Mouse (Mus musculus) midbrain, embryonic 14.5 days (tissue): Measurements from ENCODE around the gene Igfbp5. TPM values are rescaled to one million over a fixed set of nuclear protein-coding genes. Genes with fewer than 3 reads are reported as not detected.

Experiments used
- ATAC-seq: fragments of 200-750 bp; cut with Nextera tagmentation; 2 replicates; pipeline ENCODE4 v1.8.0; 2017; ENCODE audit warnings: moderate number of reproducible peaks, moderate library complexity; ENCODE audit not compliant: low FRiP score, low TSS enrichment
- DNase-seq: peaks from one replicate; pipeline ENCODE4 v3.0.0-alpha.2; 2015
- H3K27ac ChIP-seq: fragments of 300-500 bp; sonication (generic); replicated peaks from 2 replicates; pipeline ENCODE4 v1.5.1; 2014; ENCODE audit warnings: mild to moderate bottlenecking, low read depth, low read length, moderate library complexity
- H3K27me3 ChIP-seq: fragments of 300-500 bp; sonication (generic); 2 replicates; pipeline ENCODE4 v1.6.1; 2014; ENCODE audit warnings: low read length, control low read depth, mixed read lengths; ENCODE audit not compliant: control insufficient read depth, insufficient read depth
- H3K36me3 ChIP-seq: fragments of 300-500 bp; sonication (generic); 2 replicates; pipeline ENCODE4 v1.6.1; 2014; ENCODE audit warnings: low read length, control low read depth; ENCODE audit not compliant: control insufficient read depth, insufficient read depth
- H3K4me1 ChIP-seq: fragments of 300-500 bp; sonication (generic); 2 replicates; pipeline ENCODE4 v1.6.1; 2014; ENCODE audit warnings: mild to moderate bottlenecking, antibody characterized with exemption, low read length, control low read depth; ENCODE audit not compliant: control insufficient read depth, insufficient read depth
- H3K4me2 ChIP-seq: fragments of 300-500 bp; sonication (generic); 2 replicates; pipeline ENCODE4 v1.6.1; 2014; ENCODE audit warnings: mild to moderate bottlenecking, low read length, moderate library complexity
- H3K4me3 ChIP-seq: fragments of 300-500 bp; sonication (generic); replicated peaks from 2 replicates; pipeline ENCODE4 v1.5.1; 2014; ENCODE audit warnings: low read depth, low read length
- H3K9ac ChIP-seq: fragments of 300-500 bp; sonication (generic); replicated peaks from 2 replicates; pipeline ENCODE4 v1.6.1; 2014; ENCODE audit warnings: mild to moderate bottlenecking, low read length, moderate library complexity
- H3K9me3 ChIP-seq: fragments of 300-500 bp; sonication (generic); 2 replicates; pipeline ENCODE4 v1.6.1; 2016; ENCODE audit warnings: low read length, control low read depth, mixed read lengths; ENCODE audit not compliant: control insufficient read depth
- WGBS: fragments of 180-500 bp; shearing (Covaris S2); extraction: QIAGEN DNeasy Blood & Tissue Kit; methylation state at CpG from one replicate; pipeline ENCODE4 v1.1.7; 2014; 5-methylcytosine and 5-hydroxymethylcytosine counted together
- polyA plus RNA-seq: library from polyadenylated mRNA; unstranded; fragments of >200 nt; fragmentation: Nextera tagmentation; extraction: Ambion mirVana; gene quantifications from 2 replicates; pipeline ENCODE4 v1.2.1, GENCODE M21; 2014

Gene Igfbp5
- polyA plus RNA-seq, 1 experiment from 2014 or later, result 22.4 TPM

DNA sequence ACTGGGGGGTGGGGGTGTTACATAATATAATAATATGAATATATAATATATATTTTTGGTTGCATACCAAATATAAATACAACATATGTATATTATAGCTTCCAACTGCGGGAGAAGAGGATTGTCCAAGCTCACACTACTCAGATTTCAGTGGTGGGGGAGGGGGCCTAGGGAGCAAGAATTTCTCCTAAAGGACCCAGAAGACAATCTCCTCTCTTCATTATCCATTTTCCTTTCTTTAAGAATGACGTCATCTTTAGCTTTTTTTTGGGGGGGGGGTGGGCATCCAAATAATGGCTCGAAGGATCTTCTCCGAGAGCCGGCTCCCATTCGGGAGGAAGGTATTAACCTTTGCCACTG lies 3.4 kb downstream of the Igfbp5 start:
- Histone ChIP-seq H3K36me3 (no peaks in the 10 kb centered on the region), H3K4me3 (peak overlapping the region; percentile 49), H3K9me3 (no peaks in the 10 kb centered on the region), H3K27me3 (peaks cover 23% of the 10 kb centered on the region; the same call in 1 of the 2 replicates), H3K4me1 (peaks cover 29% of the 10 kb centered on the region), H3K4me2 (peak overlapping the region; percentile 93), H3K9ac (peak overlapping the region; percentile 56), H3K27ac (peak overlapping the region; percentile 74)
- WGBS, result under 1% methylated on average over 6 of the region's 6 CpGs
- no peak for DNase-seq
- peak; percentile 3; the same call in 1 of the 2 replicates for ATAC-seq

GRCm38 (mm10) chr1:72870615-72871336 lies 3.9 kb downstream of the Igfbp5 start:
- Histone ChIP-seq H3K4me2 (peak overlapping the region; percentile 93), H3K27me3 (peaks cover 23% of the 10 kb centered on the region; the same call in 1 of the 2 replicates), H3K27ac (peak overlapping the region; percentile 74), H3K36me3 (no peaks in the 10 kb centered on the region), H3K9me3 (no peaks in the 10 kb centered on the region), H3K4me1 (peaks cover 29% of the 10 kb centered on the region), H3K4me3 (peak overlapping the region; percentile 49), H3K9ac (peak overlapping the region; percentile 56; the same call in 1 of the 2 replicates)
- 1% methylated on average over 20 of the region's 20 CpGs for WGBS
- peak; percentile 92 for DNase-seq
- ATAC-seq, result peak; percentile 59

DNA sequence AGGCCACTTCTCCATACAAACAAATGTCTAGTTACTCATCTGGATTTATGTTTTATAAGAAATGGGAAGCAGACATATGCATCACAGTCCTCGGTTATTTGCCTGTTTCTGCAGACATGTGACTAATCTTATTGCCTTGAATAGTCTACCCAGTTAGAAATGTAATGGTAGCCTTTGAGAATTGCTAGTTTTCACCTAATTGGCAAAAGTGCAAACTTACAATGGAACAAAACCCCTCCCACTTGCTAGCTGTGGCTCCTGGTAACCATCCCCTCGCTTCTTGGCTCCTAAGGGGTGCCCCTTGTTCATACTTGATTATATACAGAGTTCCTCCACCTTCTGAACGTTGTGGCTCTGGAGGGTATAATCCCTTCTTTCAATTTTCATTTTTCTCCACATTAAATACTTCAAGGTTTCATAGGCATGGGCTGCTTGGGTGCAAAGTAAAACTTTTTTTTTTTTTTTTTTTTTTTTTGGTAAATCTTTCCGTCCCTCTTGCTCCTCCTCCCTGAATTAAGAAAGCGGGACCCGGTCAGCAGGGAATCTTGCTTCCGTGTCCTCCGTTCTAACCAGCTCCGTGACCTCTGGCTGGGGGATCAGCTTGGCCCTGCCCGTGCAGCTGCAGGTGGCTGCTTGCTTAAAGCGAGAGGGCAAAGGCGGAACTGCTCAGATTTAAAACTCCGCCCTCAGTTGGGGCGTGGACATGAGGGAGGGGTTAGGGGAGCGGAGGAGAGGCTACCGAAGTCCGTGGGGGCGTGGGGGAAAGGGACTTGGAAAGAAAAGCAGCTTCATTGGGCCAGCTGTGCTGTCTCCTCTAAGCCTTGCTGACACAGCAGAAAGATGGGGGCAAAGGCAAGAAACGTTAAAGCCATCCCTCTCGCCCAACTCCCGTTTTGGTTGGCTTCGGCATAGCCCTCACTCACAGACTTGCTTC lies 4.7 kb downstream of the Igfbp5 start:
- no peaks in the 10 kb centered on the region for H3K9me3 ChIP-seq
- 6% methylated on average over 22 of the region's 22 CpGs for WGBS
- DNase-seq (peak; percentile 75), ATAC-seq (no peak)
- H3K36me3 ChIP-seq, result no peaks in the 10 kb centered on the region
- peaks cover 23% of the 10 kb centered on the region; the same call in 1 of the 2 replicates for H3K27me3 ChIP-seq
- H3K4me2 ChIP-seq, result peak overlapping the region; percentile 93
- peaks cover 28% of the 10 kb centered on the region for H3K4me1 ChIP-seq
- peak overlapping the region; percentile 32; the same call in 1 of the 2 replicates for H3K9ac ChIP-seq
- peak overlapping the region; percentile 74; the same call in 1 of the 2 replicates for H3K27ac ChIP-seq
- H3K4me3 ChIP-seq, result peak overlapping the region; percentile 49

GRCm38 (mm10) chr1:72869275-72869674 lies 5.4 kb downstream of the Igfbp5 start:
- H3K4me2 ChIP-seq, result peak overlapping the region; percentile 93
- no peak overlapping the region for H3K9ac ChIP-seq
- H3K4me1 ChIP-seq, result peaks cover 21% of the 10 kb centered on the region
- no peaks in the 10 kb centered on the region for H3K36me3 ChIP-seq
- peaks cover 17% of the 10 kb centered on the region; the same call in 1 of the 2 replicates for H3K27me3 ChIP-seq
- no peak for DNase-seq
- H3K4me3 ChIP-seq, result no peak overlapping the region
- H3K27ac ChIP-seq, result no peak overlapping the region
- H3K9me3 ChIP-seq, result no peaks in the 10 kb centered on the region
- no peak for ATAC-seq

DNA sequence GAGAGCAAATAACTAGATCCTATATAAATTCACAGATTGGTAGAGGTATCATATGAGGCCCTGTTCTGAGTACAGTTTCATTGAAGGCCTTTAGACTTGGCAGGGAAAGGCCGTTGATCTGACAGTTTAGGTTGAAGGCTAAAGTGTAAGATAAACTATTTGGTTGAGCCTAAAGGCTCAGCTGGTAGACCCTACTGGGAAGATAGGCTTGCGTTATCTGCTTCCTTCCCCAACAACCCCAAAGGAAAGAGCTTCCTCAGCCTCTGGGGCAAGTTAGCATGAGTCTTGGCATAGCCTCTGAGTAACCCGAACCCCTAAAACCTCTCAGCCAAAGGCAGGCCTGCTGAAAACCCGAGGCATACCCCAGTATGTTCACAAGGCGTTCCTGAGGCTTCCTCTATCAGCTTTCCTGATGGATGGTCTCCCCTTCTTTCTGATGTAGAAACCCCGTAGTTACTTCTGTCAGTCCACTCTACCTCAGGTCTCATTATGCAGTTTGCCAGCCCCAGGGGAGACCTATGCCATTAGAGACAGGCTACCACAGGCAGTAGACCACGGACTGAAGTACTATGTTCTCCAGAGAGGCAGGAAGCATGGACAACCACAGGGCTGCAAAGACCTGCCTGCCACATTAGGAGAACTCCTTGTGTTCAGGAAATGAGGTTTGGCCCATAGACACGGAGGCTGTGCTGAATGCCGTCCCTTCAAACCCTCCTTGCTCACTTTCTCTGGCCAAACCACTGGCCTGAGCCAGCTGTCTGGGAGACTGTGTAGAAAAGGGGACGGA lies 6.1 kb downstream of the Igfbp5 start:
- Histone ChIP-seq H3K4me2 (no peak overlapping the region), H3K27me3 (peaks cover 10% of the 10 kb centered on the region; the same call in 1 of the 2 replicates), H3K9me3 (no peaks in the 10 kb centered on the region), H3K4me1 (peaks cover 16% of the 10 kb centered on the region), H3K9ac (no peak overlapping the region), H3K4me3 (no peak overlapping the region), H3K36me3 (no peaks in the 10 kb centered on the region), H3K27ac (no peak overlapping the region)
- ATAC-seq, result no peak
- 81% methylated on average over 10 of the region's 10 CpGs for WGBS
- no peak for DNase-seq

DNA sequence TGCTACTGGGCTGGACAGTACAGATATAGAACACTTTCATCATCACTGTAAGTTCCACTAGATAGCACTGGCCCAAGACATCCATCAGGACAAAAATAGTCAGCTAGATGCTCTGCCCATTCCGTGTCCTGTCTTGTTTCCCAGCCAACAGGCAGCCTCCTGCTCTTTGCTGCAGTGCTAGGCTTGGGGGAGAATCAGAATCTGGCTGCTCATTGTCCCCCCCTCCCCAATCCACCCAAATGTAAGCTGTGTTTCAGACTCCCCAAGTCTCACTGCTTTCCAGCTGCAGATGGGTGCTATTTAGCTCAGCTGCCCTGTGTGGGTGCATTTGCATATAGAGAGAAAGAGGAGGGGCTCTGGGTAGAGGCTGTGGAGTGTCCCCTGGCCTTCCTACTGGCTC lies 7.3 kb downstream of the Igfbp5 start:
- Histone ChIP-seq H3K9me3 (no peaks in the 10 kb centered on the region), H3K27ac (no peak overlapping the region; the same call in 1 of the 2 replicates), H3K4me2 (no peak overlapping the region), H3K4me1 (peaks cover 8% of the 10 kb centered on the region; the same call in 1 of the 2 replicates), H3K27me3 (peaks cover 6% of the 10 kb centered on the region; the same call in 1 of the 2 replicates), H3K36me3 (no peaks in the 10 kb centered on the region), H3K9ac (no peak overlapping the region), H3K4me3 (no peak overlapping the region)
- DNase-seq (no peak), ATAC-seq (no peak)
- 50% methylated on average over 1 of the region's 1 CpGs for WGBS

DNA sequence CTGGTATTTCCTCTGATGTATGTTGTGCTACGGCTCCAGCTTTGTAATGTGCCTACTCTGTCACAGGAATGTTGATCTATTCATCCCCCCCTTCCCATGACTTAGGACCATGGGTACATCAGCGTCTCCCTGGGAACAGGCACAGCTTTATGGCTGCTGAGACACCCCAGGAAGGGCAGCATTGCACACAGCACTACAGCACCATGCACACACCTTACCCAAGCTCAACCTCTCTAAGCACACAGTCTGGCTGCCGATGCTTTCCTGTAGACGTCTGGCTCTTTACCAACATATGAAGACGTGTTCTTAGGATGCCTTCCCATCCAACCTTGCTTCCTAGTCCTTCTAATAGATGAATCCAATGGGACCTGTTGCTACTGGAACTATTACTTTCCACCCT lies 8.3 kb downstream of the Igfbp5 start:
- DNase-seq, result no peak
- 66% methylated on average over 5 of the region's 5 CpGs for WGBS
- Histone ChIP-seq H3K4me2 (no peak overlapping the region), H3K36me3 (no peaks in the 10 kb centered on the region), H3K27me3 (peaks cover 6% of the 10 kb centered on the region; the same call in 1 of the 2 replicates), H3K9me3 (no peaks in the 10 kb centered on the region), H3K4me1 (peaks cover 8% of the 10 kb centered on the region; the same call in 1 of the 2 replicates), H3K9ac (no peak overlapping the region), H3K4me3 (no peak overlapping the region), H3K27ac (no peak overlapping the region)
- ATAC-seq, result no peak

- Histone ChIP-seq H3K4me1 (peaks cover 6% of the 10 kb centered on the region; the same call in 1 of the 2 replicates), H3K27me3 (peaks cover 6% of the 10 kb centered on the region; the same call in 1 of the 2 replicates), H3K27ac (no peak overlapping the region), H3K4me3 (no peak overlapping the region), H3K9ac (no peak overlapping the region), H3K4me2 (no peak overlapping the region), H3K9me3 (no peaks in the 10 kb centered on the region), H3K36me3 (no peaks in the 10 kb centered on the region)
- DNase-seq (peak; percentile 93), ATAC-seq (peak; percentile 31; the same call in 1 of the 2 replicates)
- 11% methylated on average over 6 of the region's 6 CpGs for WGBS
Observed at GRCm38 (mm10) chr1:72865900-72866299, 8.8 kb downstream of the Igfbp5 start.
